Mouse (Mus musculus): ENCODE data around the gene U2af1.

Gene U2af1

DNA sequence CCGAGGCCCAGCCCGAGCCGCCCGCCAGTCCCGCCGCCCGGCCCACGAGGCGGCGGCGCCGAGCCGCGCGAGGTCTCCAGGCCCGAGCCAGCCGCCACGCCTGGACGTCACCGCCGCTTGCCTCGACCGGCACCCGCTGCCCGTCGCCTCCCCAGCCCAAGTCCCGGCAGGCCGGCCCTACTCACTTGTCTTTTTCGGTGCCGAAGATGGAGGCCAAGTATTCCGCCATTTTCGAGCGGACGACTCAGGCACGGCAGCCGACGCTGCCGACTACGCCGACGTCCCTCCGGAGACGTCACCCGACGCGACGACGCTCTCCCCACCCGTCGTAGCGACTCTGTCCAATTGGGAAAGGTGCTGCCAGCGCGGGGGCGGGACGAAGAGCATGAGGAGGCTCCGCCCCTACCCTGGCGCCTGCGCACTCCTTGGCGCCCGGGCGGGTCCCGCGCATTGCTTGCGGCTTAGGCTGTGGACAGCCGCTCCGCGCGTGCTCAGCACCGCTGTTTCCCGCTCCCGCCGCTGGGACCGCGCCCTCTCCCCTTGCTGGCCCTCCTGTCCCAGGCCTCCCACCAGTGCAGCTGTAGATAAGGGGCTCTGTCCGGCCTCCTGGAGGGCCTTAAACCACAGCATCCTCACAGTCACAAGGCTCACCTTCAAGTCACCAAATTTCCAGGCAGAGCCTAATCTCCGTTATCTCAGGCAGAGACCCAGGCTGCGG lies at the start of gene U2af1:
U2af1 (minus strand) TSS at position 425 of the 718 bp plus-strand sequence.
- peak; percentile 100 for DNase-seq (ENCODE audit: low read depth, low spot score)

DNA sequence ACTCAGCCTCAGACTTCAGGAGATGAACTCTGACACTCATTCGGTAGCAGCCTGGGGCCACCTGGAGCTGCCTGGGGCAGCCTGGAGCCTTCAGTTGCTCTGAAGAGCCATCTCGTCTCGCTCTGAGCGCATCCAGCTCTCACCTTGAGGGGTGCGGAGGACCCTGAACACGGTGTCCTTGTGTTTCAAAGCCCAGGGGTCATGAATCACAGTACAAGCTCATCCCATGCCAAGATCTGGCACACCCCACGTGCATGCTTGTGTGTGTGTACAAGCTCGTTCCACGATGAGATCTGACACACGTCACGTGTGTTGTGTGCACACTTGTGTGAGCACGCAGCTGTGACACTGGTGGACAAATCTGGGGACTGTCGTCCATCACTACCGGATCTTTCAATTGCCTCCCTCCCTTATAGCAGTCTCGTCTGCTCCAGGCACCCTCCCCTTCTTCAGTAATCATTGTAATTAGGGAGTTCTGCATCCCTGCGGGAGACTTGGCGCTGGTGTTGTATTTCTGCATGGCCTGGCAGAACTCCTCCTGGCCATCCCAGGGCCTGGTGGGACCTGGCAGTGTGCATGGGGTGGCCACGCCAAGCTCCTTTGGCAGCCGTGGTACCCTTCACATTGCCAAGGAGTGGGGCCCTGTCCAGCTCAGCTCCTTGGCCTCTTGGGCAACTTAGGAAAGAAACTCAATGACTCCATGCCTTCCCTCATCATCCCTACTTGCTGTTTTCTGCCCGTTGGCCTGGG lies 46.8 kb upstream of the U2af1 start:
- no peak for DNase-seq (ENCODE audit: low read depth, low spot score)

DNA sequence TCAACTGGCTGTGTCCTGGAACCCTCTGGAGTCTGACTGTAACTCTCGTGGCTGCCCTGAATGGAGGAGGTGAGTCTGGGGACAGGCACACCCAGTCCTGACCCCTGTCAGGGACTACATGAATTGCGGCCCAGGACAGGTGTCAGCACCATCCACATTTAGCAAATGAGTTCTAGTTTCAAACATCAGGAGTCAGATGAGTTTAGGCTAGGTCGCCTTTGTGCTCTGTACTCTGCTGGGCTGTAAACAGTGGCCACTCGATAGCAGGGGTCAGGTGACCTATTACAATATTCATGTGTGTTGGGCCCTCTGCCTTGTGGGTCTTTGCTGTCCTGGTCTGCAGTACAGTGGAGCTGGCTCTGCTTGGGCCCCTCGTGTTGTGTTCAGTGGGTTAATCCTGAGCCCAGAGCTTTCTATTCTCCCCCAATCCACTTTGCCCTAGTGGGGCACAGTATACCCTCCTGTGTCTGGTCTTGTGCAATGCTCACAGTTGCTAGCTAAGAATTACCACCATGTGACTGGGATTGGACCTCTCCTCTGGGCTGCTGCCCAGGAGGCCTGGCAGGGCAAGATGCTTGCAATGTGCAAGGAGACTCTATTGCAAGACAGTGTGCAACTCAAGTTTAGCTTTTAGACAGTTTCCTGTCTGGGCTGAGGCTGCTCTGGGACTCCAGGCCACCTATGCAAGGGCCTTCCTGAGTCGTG lies 44.7 kb upstream of the U2af1 start:
- DNase-seq (ENCODE audit: low read depth, low spot score) = no peak

DNA sequence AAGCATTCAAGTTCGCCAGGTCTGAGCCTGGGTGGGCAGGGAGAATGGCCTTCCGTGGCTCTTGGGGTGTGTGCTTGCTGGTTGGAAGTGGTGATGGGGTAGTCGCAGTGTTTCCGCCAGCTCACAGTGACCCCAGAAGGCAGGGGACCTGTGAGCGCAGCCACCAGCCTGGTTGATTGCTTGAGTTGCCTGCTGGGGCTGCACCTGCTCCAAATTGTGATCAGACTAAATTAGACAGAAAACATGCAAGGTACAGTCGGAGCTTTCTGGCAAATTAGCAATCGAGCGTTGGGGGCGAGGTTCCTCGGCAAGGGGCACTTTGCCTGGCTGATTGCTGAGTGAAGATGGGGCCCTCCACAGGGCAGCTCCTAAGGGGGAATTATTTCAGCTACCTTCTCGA lies 39.7 kb upstream of the U2af1 start:
- DNase-seq (ENCODE audit: low read depth, low spot score) = no peak

DNA sequence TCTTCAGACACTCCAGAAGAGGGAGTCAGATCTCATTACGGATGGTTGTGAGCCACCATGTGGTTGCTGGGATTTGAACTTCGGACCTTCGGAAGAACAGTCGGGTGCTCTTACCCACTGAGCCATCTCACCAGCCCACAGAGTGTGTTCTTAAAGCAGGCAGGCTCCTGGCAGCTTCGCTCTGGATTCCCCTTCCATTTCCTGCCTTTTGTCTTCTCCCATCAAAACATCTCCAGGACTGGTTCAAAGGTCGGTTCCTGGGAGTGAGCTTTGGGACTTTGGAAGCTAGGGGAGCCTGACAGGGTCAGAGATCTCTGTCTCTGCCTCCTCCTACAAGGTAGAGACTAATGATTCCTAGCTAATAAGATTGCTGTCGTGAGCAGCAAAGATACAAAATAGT lies 36.7 kb upstream of the U2af1 start:
- DNase-seq (ENCODE audit: low read depth, low spot score) = peak; percentile 42

DNA sequence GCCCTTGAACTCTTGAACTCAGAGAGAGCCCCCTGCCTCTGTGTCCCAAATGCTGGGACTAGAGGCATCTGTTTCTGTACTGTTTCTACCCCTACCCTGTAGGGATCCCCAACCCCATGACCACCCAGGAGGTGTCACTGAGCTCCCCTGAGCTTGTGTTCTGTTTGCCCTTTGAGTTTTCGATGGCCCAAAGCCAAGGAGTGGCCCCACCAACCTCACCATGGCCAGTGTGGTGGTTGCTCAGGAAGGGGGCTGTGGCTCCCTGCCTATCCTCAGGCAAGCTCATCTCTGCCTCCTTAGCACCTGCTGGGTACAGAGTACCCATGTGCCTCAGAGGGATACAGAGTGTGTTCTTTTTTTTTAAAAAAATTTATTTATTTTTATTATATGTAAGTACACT lies 36.3 kb upstream of the U2af1 start:
- no peak for DNase-seq (ENCODE audit: low read depth, low spot score)

DNA sequence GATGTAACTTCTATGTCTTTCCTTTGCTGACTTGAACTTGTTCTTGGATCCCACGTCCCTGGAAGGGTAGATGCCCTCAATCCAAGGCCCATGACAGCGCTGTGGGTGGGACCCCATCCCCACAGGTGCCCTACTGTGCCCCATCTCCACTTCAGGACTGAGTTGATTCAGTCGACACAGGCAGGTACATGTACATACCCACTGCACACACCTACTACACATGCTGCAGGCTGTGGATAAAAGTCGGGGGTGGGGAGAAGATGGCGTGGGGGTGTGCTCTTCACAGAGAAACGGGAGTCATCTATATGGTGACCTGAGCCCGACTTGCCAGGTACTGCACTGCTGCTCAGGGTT lies 35.3 kb upstream of the U2af1 start:
- no peak for DNase-seq (ENCODE audit: low read depth, low spot score)

DNA sequence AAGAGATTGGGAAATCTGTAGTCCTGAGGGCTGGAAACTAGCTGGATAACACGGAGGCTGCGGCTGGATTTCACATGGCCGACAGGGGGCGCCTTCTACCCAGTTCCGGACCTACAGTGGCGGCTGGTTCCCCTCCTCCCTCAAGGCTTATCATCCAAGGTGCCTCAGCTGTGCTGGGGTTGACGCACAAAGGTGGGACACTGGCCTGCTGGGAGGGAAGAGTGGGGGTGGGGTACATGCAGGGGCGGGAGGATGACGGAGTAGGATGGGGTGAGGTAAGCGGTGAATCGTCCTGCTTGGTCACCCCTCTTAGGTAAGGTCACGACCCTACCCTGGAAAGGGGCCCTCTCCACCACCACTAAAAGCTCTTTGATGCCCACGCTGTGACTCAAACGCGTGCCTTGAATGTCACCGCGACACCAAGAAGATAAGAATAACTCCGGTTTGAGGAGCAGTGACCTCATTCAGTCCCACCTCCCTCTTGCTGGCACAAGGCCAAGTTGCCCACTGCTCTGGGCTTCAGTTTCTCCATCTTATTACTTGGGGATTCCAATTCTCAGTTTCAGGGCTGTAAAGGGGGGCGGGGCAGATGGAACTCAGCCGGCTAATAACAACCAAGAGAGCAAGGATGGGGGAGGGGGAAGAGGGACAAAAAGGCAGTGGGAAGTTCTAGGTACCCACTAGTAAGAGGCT lies 34.8 kb upstream of the U2af1 start:
- DNase-seq (ENCODE audit: low read depth, low spot score) = peak; percentile 87

DNA sequence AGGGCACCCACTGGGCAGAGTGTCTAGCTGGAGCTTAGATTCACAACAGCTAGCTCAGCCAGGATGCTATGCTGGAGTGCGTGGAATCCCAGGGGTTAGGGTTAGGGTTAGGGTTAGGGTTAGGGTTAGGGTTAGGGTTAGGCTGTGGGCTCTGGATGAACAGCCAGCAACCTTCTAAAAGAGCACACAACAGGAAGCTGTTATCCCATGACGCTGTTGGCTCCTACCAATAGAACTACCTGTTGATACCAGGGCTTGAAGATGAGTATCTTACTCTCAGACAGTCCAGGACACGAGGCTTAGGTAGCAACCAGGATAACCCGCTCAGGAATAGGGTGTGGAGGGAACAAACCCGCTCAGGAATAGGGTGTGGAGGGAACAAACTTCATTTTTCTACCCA lies 34.2 kb upstream of the U2af1 start:
- DNase-seq (ENCODE audit: low read depth, low spot score) = no peak

DNA sequence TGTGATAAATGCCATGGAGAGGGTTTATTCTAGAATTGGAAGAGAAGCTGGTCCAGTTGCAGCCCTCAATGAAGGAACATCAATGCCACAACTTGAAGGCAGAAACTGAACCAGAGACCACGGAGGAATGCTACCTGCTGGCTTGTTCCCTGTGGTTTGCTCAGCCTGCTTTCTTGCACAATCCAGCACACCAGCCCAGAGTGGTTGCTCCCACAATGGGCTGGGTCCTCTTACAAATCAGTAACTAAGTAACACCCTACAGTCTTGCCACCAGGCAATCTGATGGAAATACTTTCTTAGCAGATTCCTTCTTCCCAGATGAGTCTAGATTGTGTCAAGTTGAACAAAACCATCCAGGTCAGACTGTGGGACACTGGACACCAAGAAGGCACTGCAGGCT lies 30.9 kb upstream of the U2af1 start:
- DNase-seq (ENCODE audit: low read depth, low spot score) = no peak

DNA sequence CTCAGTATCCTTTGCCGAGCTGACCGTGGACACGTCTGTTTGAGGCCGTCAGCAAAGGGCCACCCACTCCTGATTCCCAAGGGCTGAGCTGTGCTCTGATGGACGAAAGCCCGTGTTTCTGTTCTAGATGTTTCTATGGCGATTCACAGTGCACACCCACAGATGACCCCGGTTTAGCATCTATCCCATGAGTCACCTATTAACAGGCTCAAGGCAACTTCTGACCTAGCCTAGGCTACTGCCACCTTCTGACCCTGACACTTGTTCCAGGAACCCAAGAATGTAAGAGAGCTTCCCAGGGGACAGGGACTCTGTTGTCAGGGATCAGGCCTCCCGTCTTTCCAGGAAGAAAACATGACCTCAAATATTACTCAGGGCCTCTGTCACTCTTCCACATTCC lies 29.4 kb upstream of the U2af1 start:
- no peak for DNase-seq (ENCODE audit: low read depth, low spot score)

DNA sequence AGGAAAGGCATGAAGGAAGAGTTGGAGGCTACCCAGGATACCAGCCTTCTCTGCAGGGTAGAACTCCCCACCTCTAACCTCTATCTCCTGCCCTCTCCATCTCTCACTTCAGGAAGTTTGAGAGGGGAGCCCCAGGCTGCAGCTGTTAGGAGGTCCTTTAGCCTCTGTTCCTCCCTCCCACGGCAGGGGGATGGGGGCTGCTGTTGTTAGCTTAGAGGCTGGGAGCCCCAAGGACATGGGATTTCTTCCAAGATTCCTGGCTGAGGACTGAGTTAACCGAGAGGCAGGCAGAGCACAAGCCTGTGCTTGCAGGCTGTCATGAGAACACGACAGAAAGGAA lies 27.5 kb upstream of the U2af1 start:
- no peak for DNase-seq (ENCODE audit: low read depth, low spot score)

DNA sequence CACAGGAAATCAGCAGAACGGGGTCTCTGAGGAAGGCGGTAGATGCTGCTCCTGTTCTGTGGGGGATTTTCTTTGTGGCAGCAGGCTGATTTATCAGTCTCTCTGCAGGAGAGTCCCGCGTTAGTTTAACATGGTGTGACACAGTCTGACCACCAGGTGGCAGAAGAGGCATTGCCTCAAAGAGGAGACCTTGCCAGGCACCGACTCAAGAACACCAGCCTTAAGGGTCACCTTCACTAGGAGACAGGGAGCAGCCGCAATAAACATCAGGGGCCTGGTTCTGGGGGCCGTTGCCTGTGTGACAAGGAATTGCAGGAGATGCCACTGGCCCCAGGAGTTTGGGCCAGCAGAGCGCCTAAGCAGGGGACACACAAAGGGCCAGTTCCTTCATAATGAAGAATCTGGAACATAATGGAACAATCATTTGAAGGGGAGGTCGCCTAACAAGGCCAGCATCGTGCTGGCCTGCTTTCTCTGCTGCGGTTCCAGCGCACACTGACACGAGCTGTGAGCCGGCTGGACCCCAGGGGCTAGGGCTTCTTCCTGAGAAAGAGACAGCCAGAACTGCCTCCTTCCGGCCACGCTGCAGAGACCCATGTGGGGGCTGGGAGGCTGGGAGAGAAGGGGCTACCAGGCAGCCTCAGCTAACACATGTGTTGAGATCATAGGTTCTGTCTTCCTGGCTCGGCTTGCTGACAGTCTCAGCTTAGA lies 27.0 kb upstream of the U2af1 start:
- DNase-seq (ENCODE audit: low read depth, low spot score) = peak; percentile 95

DNA sequence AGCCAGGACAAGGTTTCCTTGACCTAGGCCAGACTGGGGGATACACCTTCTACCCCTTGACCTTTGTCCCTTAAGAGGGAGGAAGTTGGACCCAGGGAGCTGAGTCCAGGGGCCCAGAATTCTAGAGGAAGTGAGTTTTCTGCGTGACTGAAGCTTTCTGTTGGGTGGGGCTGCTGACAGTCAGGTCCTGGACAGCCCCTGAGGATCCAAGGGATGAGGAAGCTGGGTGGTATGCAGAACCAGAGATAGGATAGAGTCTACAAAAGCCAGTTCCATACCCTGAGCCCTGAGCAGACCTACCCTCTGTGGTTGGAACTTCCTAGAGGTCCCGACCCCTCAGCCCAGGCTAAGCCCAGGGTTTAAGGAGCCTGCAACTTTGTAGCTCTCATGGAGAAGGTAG lies 21.8 kb upstream of the U2af1 start:
- DNase-seq (ENCODE audit: low read depth, low spot score) = no peak

DNA sequence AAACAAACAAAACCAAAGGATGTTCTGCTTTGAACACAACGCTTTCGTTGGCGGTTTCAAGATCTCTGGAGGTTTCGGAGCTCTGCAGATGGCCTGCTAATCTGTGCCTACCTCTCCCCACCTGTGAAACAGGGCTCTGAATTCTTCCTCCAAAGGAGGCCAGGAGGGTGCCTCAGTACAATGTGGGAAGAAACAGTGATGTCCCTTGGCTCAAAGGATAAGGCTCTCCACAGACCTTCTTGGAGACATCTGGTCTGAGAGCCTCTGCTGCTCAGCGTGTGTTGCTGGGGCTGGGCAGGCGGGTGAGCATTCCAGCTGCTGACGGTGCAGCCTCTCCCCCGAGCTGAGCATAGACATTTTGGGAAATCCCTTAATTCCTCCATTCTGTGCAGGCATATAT lies 18.8 kb upstream of the U2af1 start, which contains the start of gene Cryaa:
Cryaa (plus strand) TSS at position 301 of the 400 bp plus-strand sequence.
- no peak for DNase-seq (ENCODE audit: low read depth, low spot score)

DNA sequence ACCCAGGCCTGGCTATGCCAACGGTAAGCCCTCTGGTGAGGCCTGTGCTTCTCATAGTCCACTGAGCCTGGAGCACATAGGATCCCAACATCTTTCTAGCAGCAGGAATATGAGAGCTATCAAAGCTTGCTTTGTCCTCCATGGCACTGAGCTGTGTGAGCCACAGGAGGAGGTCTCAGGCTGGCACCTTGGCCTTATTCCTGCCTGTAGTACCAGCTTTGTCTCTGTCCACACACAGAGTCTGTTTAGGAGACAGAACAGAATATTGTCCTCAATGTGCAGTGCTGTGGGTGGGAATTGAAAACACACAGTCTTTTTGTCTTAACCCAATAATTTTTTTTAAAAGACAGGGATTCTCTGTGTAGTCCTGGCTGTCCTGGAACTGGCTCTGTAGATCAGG lies 15.7 kb upstream of the U2af1 start:
- DNase-seq (ENCODE audit: low read depth, low spot score) = no peak

DNA sequence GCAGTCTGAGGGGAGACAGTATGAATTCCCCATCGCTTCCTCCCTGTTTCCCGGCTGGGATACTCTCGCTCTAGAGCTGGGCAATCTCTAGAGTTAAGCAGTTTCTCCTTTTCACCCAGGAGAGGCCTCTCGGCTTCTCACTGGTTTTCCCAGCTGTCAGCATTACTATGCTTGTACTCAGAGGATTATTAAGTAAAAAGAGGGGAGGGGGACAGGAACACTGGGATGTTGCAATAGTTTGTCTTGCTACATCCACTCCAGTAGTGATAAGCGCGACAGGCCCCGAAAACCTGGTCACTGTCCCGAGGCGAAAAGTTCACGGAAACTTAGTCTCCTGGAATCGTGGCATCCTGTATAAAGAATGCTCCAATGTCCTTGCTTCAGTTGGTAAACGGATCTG lies 13.6 kb upstream of the U2af1 start:
- DNase-seq (ENCODE audit: low read depth, low spot score) = no peak

DNA sequence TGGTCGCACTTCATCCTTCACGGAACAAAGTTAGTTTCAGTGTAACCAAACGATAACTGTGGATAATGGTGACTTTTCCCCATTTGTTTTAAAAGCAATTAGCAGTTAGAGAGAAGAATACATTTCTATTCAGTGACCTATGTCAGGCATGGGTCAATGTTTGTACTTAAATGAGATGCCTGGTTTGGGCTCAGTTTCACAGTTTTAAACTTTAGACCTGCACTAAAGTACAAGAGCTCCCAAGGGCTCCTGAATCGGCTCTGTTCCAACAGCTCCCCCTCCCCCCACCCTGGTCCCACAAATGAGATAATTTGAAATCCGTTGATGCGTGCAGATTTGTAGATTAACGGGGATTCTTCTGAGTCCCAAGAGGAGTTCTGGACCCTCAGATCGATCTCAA lies 13.0 kb upstream of the U2af1 start:
- DNase-seq (ENCODE audit: low read depth, low spot score) = no peak

DNA sequence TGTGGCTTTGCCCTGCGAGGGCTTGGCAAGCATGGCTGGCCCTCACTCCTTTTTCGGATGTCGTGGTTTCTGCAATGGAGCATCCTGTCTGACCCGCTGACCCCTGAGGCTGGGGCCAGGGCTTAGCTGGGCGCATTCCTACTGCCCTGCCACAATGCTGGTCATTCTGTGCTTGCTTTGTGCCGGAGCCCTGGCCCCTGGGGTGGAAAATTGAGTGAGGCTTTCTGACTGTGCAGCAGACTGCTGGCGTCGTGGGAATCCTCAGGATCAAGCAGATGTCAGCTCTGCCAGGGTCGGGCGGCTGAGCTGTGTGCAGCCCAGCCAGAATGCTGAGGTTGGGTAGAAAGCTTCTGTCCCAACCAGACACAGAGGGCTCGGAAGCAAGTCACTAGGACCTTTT lies 11.5 kb upstream of the U2af1 start:
- DNase-seq (ENCODE audit: low read depth, low spot score) = no peak

DNA sequence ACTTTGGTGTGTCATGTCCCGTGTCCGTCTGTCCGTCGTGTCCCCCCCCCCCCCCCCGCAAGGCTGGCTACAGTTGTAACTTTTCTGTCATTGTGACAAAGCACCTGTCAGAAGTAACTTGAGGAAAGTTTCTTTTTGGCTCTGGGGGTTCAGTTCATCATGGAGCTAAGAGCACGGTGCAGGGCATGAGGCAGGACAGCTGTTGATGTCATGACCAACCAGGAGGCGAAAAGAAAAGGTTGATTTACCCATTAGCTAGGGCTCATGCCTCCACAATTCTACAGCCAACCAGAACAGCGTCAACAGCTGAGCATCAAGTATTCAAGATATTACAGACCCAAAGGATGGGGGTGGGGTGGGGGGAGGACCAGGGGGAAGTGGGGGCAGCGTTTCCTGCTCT lies 9.6 kb upstream of the U2af1 start:
- DNase-seq (ENCODE audit: low read depth, low spot score) = no peak

DNA sequence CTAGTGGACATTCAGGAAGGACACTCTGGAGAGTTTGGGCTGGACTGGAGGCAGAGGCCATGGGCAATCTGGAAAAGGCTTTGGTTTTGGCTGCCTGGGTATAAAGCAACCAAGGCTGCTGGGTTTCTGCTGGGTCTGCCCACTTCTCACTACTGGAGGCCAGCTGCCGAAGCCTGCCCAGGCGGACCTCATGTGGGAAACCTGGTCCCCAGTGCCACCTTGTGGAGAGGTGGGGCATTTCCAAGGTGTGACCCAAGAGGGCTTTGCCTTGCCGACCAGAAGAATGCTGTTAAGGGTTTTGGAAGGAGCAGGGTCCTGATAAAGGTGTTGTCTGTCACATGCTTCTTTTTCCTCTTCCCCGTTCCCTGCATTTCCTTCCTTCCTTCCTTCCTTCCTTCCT lies 6.1 kb upstream of the U2af1 start:
- DNase-seq (ENCODE audit: low read depth, low spot score) = peak; percentile 85

DNA sequence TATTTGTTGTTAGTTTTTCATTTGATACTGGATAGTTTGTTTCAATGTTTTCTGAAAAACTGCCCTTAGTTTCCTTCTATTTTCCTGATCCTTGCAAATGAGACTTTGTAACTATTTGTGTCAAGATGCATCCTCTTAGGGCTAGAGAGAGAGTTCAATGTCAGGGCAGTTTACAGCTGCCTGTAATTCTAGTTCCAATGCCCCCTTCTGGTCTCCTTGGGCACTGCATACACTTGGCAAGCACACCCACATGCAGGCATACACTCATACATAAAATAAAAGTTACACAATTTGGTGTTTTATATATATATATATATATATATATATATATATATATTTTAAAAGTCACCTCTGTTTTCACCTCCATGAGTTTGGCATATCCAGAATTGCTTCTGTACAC lies 4.2 kb upstream of the U2af1 start:
- DNase-seq (ENCODE audit: low read depth, low spot score) = peak; percentile 78

Data from ZHBTc4 (cell line).